Mouse (Mus musculus) erythroblast, embryonic 14.5 days (primary cell): ENCODE results near the gene Atox1. TPM values are rescaled to one million over a fixed set of nuclear protein-coding genes. Genes with fewer than 3 reads are reported as not detected.
A peak's percentile ranks its signal among the peaks of the same experiment; 100 is the strongest.

Experiments used
- H3K27me3 ChIP-seq: 2 replicates; pipeline ENCODE4 v1.6.1; 2012; ENCODE audit warnings: inconsistent platforms; ENCODE audit not compliant: control insufficient read depth
- H3K36me3 ChIP-seq: 2 replicates; pipeline ENCODE4 v1.6.1; 2012; ENCODE audit warnings: mild to moderate bottlenecking, inconsistent platforms; ENCODE audit not compliant: control insufficient read depth
- H3K4me1 ChIP-seq: 2 replicates; pipeline ENCODE4 v1.6.1; 2012; ENCODE audit warnings: inconsistent platforms; ENCODE audit not compliant: control insufficient read depth
- H3K4me3 ChIP-seq: replicated peaks from 2 replicates; pipeline ENCODE3; 2012; ENCODE audit warnings: moderate library complexity, mild to moderate bottlenecking, inconsistent platforms
- H3K9me3 ChIP-seq: 2 replicates; pipeline ENCODE4 v1.6.1; 2012; ENCODE audit warnings: low read length, inconsistent platforms, mixed read lengths; ENCODE audit not compliant: control insufficient read depth
- GATA1 ChIP-seq: IDR thresholded peaks from 2 replicates; pipeline ENCODE4 v1.6.1; 2012; ENCODE audit warnings: low read length, inconsistent platforms, mixed read lengths
- TAL1 ChIP-seq: IDR thresholded peaks from 3 replicates; pipeline ENCODE4 v1.6.1; 2012; ENCODE audit warnings: low read length, inconsistent platforms, mixed read lengths
- polyA plus RNA-seq: library from polyadenylated mRNA; stranded (reverse); fragments of >175 nt; gene quantifications from 2 replicates; pipeline ENCODE4 v1.2.3, GENCODE M21; 2012

The Atox1 gene
- polyA plus RNA-seq, 1 experiment, result 3.6 TPM

DNA sequence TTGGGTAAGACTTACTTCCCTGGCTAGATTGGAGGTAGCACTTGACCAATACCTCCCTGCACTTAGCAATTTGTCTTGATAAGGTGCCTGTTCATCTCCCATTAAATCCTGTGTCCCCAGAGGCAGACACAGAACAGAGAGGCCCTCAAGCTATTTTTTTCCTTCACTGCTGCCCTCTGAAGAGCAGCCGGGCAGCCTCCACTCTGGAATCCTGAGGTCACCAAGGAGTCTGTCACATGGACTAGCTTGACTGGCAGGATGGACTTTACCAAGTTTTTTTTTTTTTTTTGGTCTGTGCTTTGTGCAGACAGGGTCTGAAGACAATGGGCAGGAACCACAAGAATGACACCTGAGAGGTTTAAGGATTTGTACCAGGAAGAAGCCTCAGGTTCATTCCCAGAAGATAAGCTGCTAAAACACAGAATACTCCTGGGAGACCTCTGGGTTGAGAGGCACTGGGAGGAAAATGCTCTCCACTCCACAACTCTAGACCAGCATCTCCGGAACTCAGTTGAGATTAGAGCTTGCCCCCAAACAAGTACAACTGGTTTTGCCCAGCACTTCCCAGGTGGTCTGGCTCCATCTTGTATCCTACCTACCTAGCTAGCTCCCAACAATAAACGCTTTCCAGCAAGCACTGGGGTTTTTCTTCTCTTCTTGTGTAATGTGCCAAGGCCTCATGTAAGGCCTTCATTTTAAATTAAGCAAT lies 1.0 kb downstream of the Atox1 start:
- H3K27me3 ChIP-seq, result no peaks in the 10 kb centered on the region
- H3K9me3 ChIP-seq, result no peaks in the 10 kb centered on the region
- peaks cover 37% of the 10 kb centered on the region for H3K4me1 ChIP-seq
- H3K36me3 ChIP-seq, result peaks cover 8% of the 10 kb centered on the region
- TF ChIP-seq TAL1 (no peak), GATA1 (no peak)
- peak overlapping the region; percentile 77 for H3K4me3 ChIP-seq

DNA sequence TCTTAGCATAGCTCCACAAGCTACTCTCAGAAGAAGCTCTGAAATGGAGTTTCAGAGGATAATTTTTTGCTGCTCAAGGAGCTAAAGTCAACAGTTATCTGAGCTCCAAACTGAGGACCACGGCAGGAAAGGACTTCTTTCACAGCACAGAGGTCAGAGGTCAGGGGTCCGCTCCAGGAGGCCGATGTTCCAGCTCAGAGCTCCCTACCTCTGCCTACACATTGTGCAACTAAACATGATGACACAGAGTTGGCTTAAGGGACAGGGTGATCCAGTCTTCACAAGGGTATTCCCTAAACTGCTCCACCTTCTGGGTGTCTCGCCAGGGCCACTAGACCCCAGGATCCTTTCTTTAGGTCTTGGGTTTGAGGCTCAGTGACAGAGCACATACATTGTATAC lies 2.5 kb downstream of the Atox1 start:
- TF ChIP-seq GATA1 (no peak), TAL1 (no peak)
- H3K4me1 ChIP-seq, result peaks cover 37% of the 10 kb centered on the region
- peaks cover 21% of the 10 kb centered on the region for H3K36me3 ChIP-seq
- no peak overlapping the region for H3K4me3 ChIP-seq
- no peaks in the 10 kb centered on the region for H3K27me3 ChIP-seq
- no peaks in the 10 kb centered on the region for H3K9me3 ChIP-seq

DNA sequence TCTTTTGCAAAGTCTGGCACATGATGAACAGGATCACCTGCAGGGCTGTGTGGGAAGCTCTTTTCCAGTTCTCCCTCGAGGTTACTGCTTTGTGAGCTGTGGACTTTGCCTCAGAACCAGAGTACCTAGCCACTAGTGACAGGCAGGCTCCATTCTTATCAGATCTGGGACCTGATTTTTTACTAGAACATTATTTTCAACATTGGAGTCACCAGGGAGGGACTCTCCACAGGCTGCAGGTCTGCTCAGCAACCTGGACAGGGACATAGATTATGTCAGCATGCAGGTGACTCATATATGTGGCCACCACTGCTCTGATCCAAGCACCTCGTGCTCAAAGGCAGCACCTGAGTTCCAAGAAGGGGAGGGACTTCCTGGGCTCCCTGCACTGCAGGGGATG lies 5.9 kb downstream of the Atox1 start:
- Histone ChIP-seq H3K4me1 (peaks cover 19% of the 10 kb centered on the region), H3K4me3 (no peak overlapping the region), H3K9me3 (no peaks in the 10 kb centered on the region), H3K36me3 (peaks cover 48% of the 10 kb centered on the region), H3K27me3 (no peaks in the 10 kb centered on the region)
- no peak for TF ChIP-seq TAL1
- no peak for TF ChIP-seq GATA1

DNA sequence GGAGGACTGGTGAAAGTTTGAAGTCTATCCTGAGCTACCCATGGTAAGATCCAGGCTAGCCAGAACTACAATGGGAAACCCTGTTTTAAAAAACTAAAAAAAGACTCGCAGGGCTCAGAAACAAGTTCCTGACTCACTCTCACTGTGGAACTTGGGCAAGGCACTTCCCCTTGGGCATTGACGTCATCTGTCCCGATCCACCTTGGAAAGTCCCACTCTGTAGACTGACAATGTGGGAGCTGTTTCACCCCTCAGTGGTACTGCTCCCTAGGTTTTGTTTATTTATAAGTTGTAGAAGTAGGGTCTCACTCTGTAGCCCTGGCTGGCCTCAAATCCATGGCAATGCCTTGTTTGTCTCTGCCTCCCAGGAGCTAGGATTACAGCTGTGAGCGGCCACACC lies 7.4 kb downstream of the Atox1 start:
- no peaks in the 10 kb centered on the region for H3K9me3 ChIP-seq
- no peaks in the 10 kb centered on the region for H3K27me3 ChIP-seq
- peaks cover 5% of the 10 kb centered on the region for H3K4me1 ChIP-seq
- no peak for TF ChIP-seq GATA1
- no peak for TF ChIP-seq TAL1
- peaks cover 63% of the 10 kb centered on the region for H3K36me3 ChIP-seq
- no peak overlapping the region for H3K4me3 ChIP-seq

DNA sequence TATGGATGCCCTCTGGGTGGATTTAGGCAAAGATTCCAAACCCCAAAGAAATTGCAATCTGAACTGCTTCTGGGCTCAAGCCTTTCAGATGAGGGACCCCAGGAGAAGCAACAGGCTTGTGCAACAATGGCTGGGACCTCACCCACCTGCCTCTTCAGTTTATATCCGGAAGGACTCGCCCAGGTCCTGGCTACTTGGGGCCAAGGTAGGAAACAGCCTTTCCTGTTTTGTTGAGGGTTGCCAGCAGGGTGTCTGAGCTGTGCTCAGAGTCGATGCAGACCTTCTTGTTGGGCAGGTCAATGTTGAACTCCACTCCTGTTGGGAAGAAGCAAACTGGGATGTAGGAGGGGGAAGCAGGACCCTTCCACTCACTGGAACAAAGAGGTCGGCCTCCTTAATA lies 10.7 kb downstream of the Atox1 start:
- Histone ChIP-seq H3K27me3 (no peaks in the 10 kb centered on the region), H3K4me1 (no peaks in the 10 kb centered on the region; the same call in 1 of the 2 replicates), H3K36me3 (peaks cover 69% of the 10 kb centered on the region), H3K9me3 (no peaks in the 10 kb centered on the region), H3K4me3 (no peak overlapping the region)
- TF ChIP-seq GATA1 (no peak), TAL1 (no peak)

DNA sequence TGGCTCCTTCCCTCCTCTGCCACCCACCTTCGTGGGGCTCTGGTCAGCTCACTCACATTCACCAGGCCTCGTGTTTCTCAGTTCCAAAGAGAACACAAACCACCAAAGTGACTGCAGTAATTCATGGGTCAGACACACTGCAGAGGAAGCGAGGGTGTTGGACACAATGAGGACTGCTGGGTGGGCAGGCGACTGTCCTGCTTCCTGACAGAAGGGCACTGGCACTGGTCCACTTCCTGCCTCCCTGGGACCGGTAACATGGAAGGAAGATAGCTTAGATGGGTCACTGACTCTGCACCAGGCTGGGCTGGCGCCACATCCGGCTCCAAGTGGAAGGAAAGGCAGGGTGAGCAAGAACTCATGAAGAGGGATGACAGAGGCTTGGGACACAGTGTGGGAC lies 11.5 kb downstream of the Atox1 start:
- H3K27me3 ChIP-seq, result no peaks in the 10 kb centered on the region
- peaks cover 71% of the 10 kb centered on the region for H3K36me3 ChIP-seq
- H3K9me3 ChIP-seq, result no peaks in the 10 kb centered on the region
- TF ChIP-seq TAL1, result no peak
- TF ChIP-seq GATA1, result no peak
- H3K4me1 ChIP-seq, result no peaks in the 10 kb centered on the region
- H3K4me3 ChIP-seq, result no peak overlapping the region

DNA sequence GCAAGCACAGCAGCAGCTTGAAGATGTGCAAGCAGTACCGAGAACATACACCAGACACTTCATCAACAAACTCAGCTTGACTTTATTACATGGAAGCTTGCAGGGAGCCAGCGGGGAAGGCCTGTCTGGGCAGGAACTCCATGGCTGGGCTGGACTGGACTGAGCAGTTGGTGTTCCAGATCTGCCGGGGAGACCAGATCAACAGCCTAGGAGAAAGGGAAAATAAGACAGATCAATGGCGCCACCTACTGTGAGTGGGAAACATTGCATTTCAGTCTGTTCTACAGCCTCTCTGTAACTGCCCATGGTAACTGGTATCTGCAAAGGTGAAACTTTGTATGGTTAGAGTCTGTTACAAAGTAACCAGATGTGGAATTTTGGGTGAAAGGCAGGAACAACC lies 14.5 kb downstream of the Atox1 start:
- no peak for TF ChIP-seq TAL1
- TF ChIP-seq GATA1, result no peak
- Histone ChIP-seq H3K36me3 (peaks cover 54% of the 10 kb centered on the region), H3K4me3 (no peak overlapping the region)

DNA sequence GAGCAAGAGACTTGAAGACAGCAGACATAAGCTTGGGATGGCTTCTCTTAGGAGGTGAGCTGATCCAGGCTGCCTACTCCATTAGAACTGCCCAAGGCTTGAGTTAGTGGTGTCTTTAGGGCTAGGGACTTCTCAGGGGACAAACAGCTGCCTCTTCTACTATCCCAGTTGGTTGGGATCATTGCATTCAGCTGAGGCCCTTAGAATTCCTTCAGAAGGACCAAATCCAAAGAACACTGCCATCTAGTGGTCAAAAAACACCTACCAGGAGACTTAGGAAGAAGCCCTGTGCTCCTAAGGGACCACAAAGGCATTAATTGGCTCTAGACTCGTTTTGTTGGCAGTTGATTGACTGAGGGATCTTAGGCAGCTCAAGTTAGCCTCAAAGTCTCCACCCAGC lies 16.3 kb downstream of the Atox1 start:
- no peaks in the 10 kb centered on the region for H3K4me1 ChIP-seq
- H3K9me3 ChIP-seq, result no peaks in the 10 kb centered on the region
- TF ChIP-seq TAL1 (no peak), GATA1 (no peak)
- H3K36me3 ChIP-seq, result peaks cover 38% of the 10 kb centered on the region
- no peak overlapping the region for H3K4me3 ChIP-seq
- H3K27me3 ChIP-seq, result no peaks in the 10 kb centered on the region

More for the DNA sequence above, 14.5 kb downstream of the Atox1 start:
- Histone ChIP-seq H3K9me3 (no peaks in the 10 kb centered on the region), H3K4me1 (no peaks in the 10 kb centered on the region), H3K27me3 (no peaks in the 10 kb centered on the region)

DNA sequence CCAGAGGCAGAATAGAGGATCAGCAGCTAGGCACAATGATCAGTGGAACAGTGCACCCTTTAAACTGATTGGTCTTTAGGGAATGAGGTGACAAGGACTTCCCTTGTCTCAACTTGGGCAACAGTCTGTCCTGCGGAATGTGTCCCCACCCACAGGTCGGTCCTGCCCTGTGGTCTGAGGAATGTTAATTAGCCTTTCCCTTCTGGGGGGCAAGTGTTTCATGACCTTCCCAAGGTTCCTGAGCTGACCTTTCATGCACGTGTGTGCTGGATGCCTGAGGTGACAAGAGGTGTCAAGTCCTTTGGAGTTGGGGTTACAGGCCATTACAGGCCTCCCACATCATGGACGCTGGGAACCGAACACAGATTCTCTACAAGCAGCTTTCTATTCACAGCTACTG lies 21.3 kb downstream of the Atox1 start:
- Histone ChIP-seq H3K9me3 (no peaks in the 10 kb centered on the region), H3K36me3 (peaks cover 8% of the 10 kb centered on the region), H3K4me1 (no peaks in the 10 kb centered on the region), H3K27me3 (no peaks in the 10 kb centered on the region), H3K4me3 (no peak overlapping the region)
- no peak for TF ChIP-seq TAL1
- TF ChIP-seq GATA1, result no peak

DNA sequence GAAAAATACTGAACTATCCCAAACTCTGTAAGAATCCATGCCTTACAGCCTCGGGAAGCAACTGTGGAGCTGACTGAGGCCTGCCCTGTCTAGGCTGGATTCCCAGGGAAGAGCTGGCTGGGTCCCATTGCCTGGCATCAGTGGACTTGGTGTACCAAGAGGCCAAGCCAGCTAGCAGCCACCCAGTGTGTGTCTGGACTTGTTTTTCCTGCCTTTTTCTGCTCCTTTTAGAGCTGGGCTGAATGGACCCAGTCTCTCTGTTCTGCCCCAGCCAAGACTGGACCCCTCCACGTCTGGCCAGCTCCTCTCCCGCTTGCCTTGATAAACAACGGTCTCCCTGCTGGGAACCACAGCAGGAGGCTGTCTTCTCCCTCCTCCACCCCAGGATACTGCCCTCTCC lies 23.0 kb downstream of the Atox1 start:
- Histone ChIP-seq H3K9me3 (no peaks in the 10 kb centered on the region), H3K4me3 (no peak overlapping the region), H3K4me1 (no peaks in the 10 kb centered on the region), H3K27me3 (no peaks in the 10 kb centered on the region), H3K36me3 (no peaks in the 10 kb centered on the region)
- TF ChIP-seq GATA1 (no peak), TAL1 (no peak)
